Mouse (Mus musculus) heart, embryonic 13.5 days (tissue): Measurements from ENCODE around the gene Oprd1. TPM values are rescaled to one million over a fixed set of nuclear protein-coding genes. Genes with fewer than 3 reads are reported as not detected.

Experiments
- ATAC-seq: fragments of 200-750 bp; cut with Nextera tagmentation; 2 replicates; pipeline ENCODE4 v1.8.0; 2017; ENCODE audit warnings: moderate TSS enrichment; ENCODE audit not compliant: insufficient number of reproducible peaks, low FRiP score, low TSS enrichment; ENCODE audit errors: extremely low read depth
- H3K27ac ChIP-seq: fragments of 300-500 bp; sonication (generic); replicated peaks from 2 replicates; pipeline ENCODE4 v1.5.1; 2015; ENCODE audit warnings: moderate library complexity, mild to moderate bottlenecking, inconsistent platforms
- H3K27me3 ChIP-seq: fragments of 300-500 bp; sonication (generic); replicated peaks from 2 replicates; pipeline ENCODE4 v1.6.1; 2015; ENCODE audit warnings: mild to moderate bottlenecking, inconsistent platforms
- H3K36me3 ChIP-seq: fragments of 300-500 bp; sonication (generic); 2 replicates; pipeline ENCODE4 v1.6.1; 2015; ENCODE audit warnings: mild to moderate bottlenecking, inconsistent platforms
- H3K4me1 ChIP-seq: fragments of 300-500 bp; sonication (generic); 2 replicates; pipeline ENCODE4 v1.6.1; 2015; ENCODE audit warnings: inconsistent platforms
- H3K4me2 ChIP-seq: fragments of 300-500 bp; sonication (generic); 2 replicates; pipeline ENCODE4 v1.6.1; 2015; ENCODE audit warnings: inconsistent platforms, mild to moderate bottlenecking, moderate library complexity
- H3K4me3 ChIP-seq: fragments of 300-500 bp; sonication (generic); 2 replicates; pipeline ENCODE4 v1.5.1; 2015; ENCODE audit warnings: moderate library complexity, mild to moderate bottlenecking, inconsistent platforms
- H3K9ac ChIP-seq: fragments of 300-500 bp; sonication (generic); 2 replicates; pipeline ENCODE4 v1.6.1; 2015; ENCODE audit warnings: inconsistent platforms, mild to moderate bottlenecking, moderate library complexity
- H3K9me3 ChIP-seq: fragments of 300-500 bp; sonication (generic); 2 replicates; pipeline ENCODE4 v1.6.1; 2016; ENCODE audit warnings: inconsistent platforms
- WGBS: fragments of 180-500 bp; shearing (Covaris S2); methylation state at CpG from one replicate; pipeline ENCODE4 v1.1.7; 2015; ENCODE audit warnings: mixed read lengths; 5-methylcytosine and 5-hydroxymethylcytosine counted together
- polyA plus RNA-seq: library from polyadenylated mRNA; unstranded; fragments of >200 nt; fragmentation: Nextera tagmentation; extraction: Ambion mirVana; gene quantifications from 2 replicates; pipeline ENCODE4 v1.2.1, GENCODE M21; 2015

Gene Oprd1
- polyA plus RNA-seq, 1 experiment from 2014 or later, result 0.96 TPM

GRCm38 (mm10) chr4:132067938-132068235 is 76.4 kb downstream of the Oprd1 start:
- peak overlapping the region; percentile 88 for H3K4me2 ChIP-seq
- H3K27me3 ChIP-seq, result no peaks in the 10 kb centered on the region
- H3K36me3 ChIP-seq, result peaks cover 9% of the 10 kb centered on the region
- no peaks in the 10 kb centered on the region for H3K9me3 ChIP-seq
- peaks cover 88% of the 10 kb centered on the region for H3K4me1 ChIP-seq
- peak overlapping the region; percentile 31 for H3K4me3 ChIP-seq
- 0 out of 2 replicates have a peak overlapping the region, but pooled peaks have one; percentile 63 for H3K9ac ChIP-seq
- no peak overlapping the region for H3K27ac ChIP-seq
- no peak for ATAC-seq
- WGBS, result 77% methylated on average over 2 of the region's 2 CpGs

GRCm38 (mm10) chr4:132067112-132067937 is 77.0 kb downstream of the Oprd1 start:
- ATAC-seq, result no peak
- Histone ChIP-seq H3K9ac (peak overlapping the region; percentile 63; the same call in 1 of the 2 replicates), H3K4me3 (peak overlapping the region; percentile 31), H3K36me3 (peaks cover 9% of the 10 kb centered on the region), H3K27me3 (no peaks in the 10 kb centered on the region), H3K4me2 (peak overlapping the region; percentile 88), H3K27ac (no peak overlapping the region), H3K4me1 (peaks cover 89% of the 10 kb centered on the region), H3K9me3 (no peaks in the 10 kb centered on the region)
- WGBS, result 69% methylated on average over 14 of the region's 14 CpGs

GRCm38 (mm10) chr4:132066101-132066773 is 78.0 kb downstream of the Oprd1 start:
- H3K27ac ChIP-seq, result peak overlapping the region; percentile 48
- H3K4me3 ChIP-seq, result peak overlapping the region; percentile 31
- peaks cover 6% of the 10 kb centered on the region for H3K36me3 ChIP-seq
- peak overlapping the region; percentile 88 for H3K4me2 ChIP-seq
- H3K4me1 ChIP-seq, result peaks cover 82% of the 10 kb centered on the region
- H3K9ac ChIP-seq, result peak overlapping the region; percentile 71
- ATAC-seq, result peak; percentile 11; the same call in 1 of the 2 replicates
- no peaks in the 10 kb centered on the region for H3K9me3 ChIP-seq
- WGBS, result 49% methylated on average over 10 of the region's 10 CpGs
- H3K27me3 ChIP-seq, result no peaks in the 10 kb centered on the region

GRCm38 (mm10) chr4:132065578-132065977 is 78.7 kb downstream of the Oprd1 start:
- H3K4me2 ChIP-seq, result peak overlapping the region; percentile 88
- peak overlapping the region; percentile 31 for H3K4me3 ChIP-seq
- WGBS, result 43% methylated on average over 3 of the region's 3 CpGs
- no peak for ATAC-seq
- peaks cover 81% of the 10 kb centered on the region for H3K4me1 ChIP-seq
- peak overlapping the region; percentile 48 for H3K27ac ChIP-seq
- H3K9ac ChIP-seq, result peak overlapping the region; percentile 71
- H3K27me3 ChIP-seq, result no peaks in the 10 kb centered on the region
- H3K36me3 ChIP-seq, result peaks cover 4% of the 10 kb centered on the region
- no peaks in the 10 kb centered on the region for H3K9me3 ChIP-seq

- Histone ChIP-seq H3K9ac (no peak overlapping the region), H3K4me2 (peak overlapping the region; percentile 88), H3K4me1 (peaks cover 82% of the 10 kb centered on the region), H3K27ac (no peak overlapping the region), H3K27me3 (no peaks in the 10 kb centered on the region), H3K36me3 (no peaks in the 10 kb centered on the region), H3K9me3 (no peaks in the 10 kb centered on the region), H3K4me3 (peak overlapping the region; percentile 31)
- 84% methylated on average over 5 of the region's 5 CpGs for WGBS
- no peak for ATAC-seq
Observed at GRCm38 (mm10) chr4:132064550-132064949, 79.7 kb downstream of the Oprd1 start.

GRCm38 (mm10) chr4:132062934-132063884 is 81.1 kb downstream of the Oprd1 start:
- WGBS, result 45% methylated on average over 17 of the region's 17 CpGs
- H3K36me3 ChIP-seq, result no peaks in the 10 kb centered on the region
- H3K9ac ChIP-seq, result peak overlapping the region; percentile 47
- H3K9me3 ChIP-seq, result no peaks in the 10 kb centered on the region
- peak overlapping the region; percentile 8; the same call in 1 of the 2 replicates for H3K4me3 ChIP-seq
- no peak for ATAC-seq
- peak overlapping the region; percentile 38 for H3K4me2 ChIP-seq
- no peaks in the 10 kb centered on the region for H3K27me3 ChIP-seq
- H3K27ac ChIP-seq, result no peak overlapping the region
- peaks cover 85% of the 10 kb centered on the region for H3K4me1 ChIP-seq

GRCm38 (mm10) chr4:132062289-132062688 is 82.0 kb downstream of the Oprd1 start:
- Histone ChIP-seq H3K4me2 (peak overlapping the region; percentile 38), H3K36me3 (no peaks in the 10 kb centered on the region), H3K9ac (no peak overlapping the region), H3K4me1 (peaks cover 85% of the 10 kb centered on the region), H3K9me3 (no peaks in the 10 kb centered on the region), H3K4me3 (peak overlapping the region; percentile 1; the same call in 1 of the 2 replicates), H3K27ac (no peak overlapping the region), H3K27me3 (no peaks in the 10 kb centered on the region)
- 55% methylated on average over 8 of the region's 8 CpGs for WGBS
- no peak for ATAC-seq

Other genes with a start within 250 kb of the Oprd1 start
- 1.5 and 1.9 TPM in 2 replicates for gene Tmem200b, start 222.7 kb downstream of the Oprd1 start, polyA plus RNA-seq
- 0.08 and 0.13 TPM in 2 replicates for gene Gm10300, start 69.8 kb downstream of the Oprd1 start, polyA plus RNA-seq
- gene Epb41, start 69.2 kb downstream of the Oprd1 start, polyA plus RNA-seq, result 58.5 and 76.5 TPM in 2 replicates
- gene Ythdf2, start 67.8 kb upstream of the Oprd1 start, polyA plus RNA-seq, result 58.8 and 60.8 TPM in 2 replicates
- gene Gmeb1, start 117.1 kb upstream of the Oprd1 start, polyA plus RNA-seq, result 27.5 and 28.8 TPM in 2 replicates
- gene Taf12, start 129.9 kb upstream of the Oprd1 start, polyA plus RNA-seq, result 26.6 and 33.6 TPM in 2 replicates
- 1.1 and 1.8 TPM in 2 replicates for gene Rab42, start 158.9 kb upstream of the Oprd1 start, polyA plus RNA-seq
- gene Trnau1ap, start 185.1 kb upstream of the Oprd1 start, polyA plus RNA-seq, result 61.9 and 74.4 TPM in 2 replicates
- gene Rcc1, start 209.1 kb upstream of the Oprd1 start, polyA plus RNA-seq, result 37.6 and 42.1 TPM in 2 replicates